Mouse (Mus musculus): ENCODE data around the gene Dnase1l1. TPM values are rescaled to one million over a fixed set of nuclear protein-coding genes. Genes with fewer than 3 reads are reported as not detected.

Dnase1l1 gene
- polyA plus RNA-seq (2015; fragmentation: Nextera tagmentation; extraction: Ambion mirVana), result 5.1 and 7.8 TPM in 2 replicates

GRCm38 (mm10) chrX:74281732-74282394 lies at the start of gene Dnase1l1, which contains the start of gene Taz:
Gene Dnase1l1, minus strand, starts transcription at chrX:74282337.
Gene Taz, plus strand, starts transcription at chrX:74281912.
- no peaks in the 10 kb centered on the region for H3K36me3 ChIP-seq
- 21% methylated on average over 16 of the region's 16 CpGs for WGBS
- peak; percentile 65 for ATAC-seq (ENCODE audit: low FRiP score)

GRCm38 (mm10) chrX:74330166-74330930 lies 48.2 kb upstream of the Dnase1l1 start:
- WGBS, result 36% methylated on average over 2 of the region's 2 CpGs
- Histone ChIP-seq H3K4me3 (replicated peaks) (peak overlapping the region; percentile 52), H3K27ac (replicated peaks) (peak overlapping the region; percentile 88), H3K4me1 (peaks cover 37% of the 10 kb centered on the region), H3K4me2 (peak overlapping the region; percentile 70), H3K9ac (replicated peaks) (peak overlapping the region; percentile 59), H3K27me3 (replicated peaks) (no peaks in the 10 kb centered on the region), H3K9me3 (replicated peaks) (no peaks in the 10 kb centered on the region), H3K36me3 (no peaks in the 10 kb centered on the region)
- no peak for ATAC-seq (ENCODE audit: low FRiP score)

More at GRCm38 (mm10) chrX:74281732-74282394, at the start of gene Dnase1l1, which contains the start of gene Taz:
- H3K4me2 ChIP-seq, result peak within 1 kb of the TSS; percentile 67
- no peaks in the 10 kb centered on the region for H3K27me3 ChIP-seq (replicated peaks)
- peak within 1 kb of the TSS; percentile 60 for H3K4me3 ChIP-seq (replicated peaks)
- H3K9ac ChIP-seq (replicated peaks), result peak within 1 kb of the TSS; percentile 60
- peak within 1 kb of the TSS; percentile 85 for H3K27ac ChIP-seq (replicated peaks)
- H3K4me1 ChIP-seq, result peaks cover 19% of the 10 kb centered on the region
- H3K9me3 ChIP-seq (replicated peaks), result no peaks in the 10 kb centered on the region

GRCm38 (mm10) chrX:74329215-74329671 lies 47.1 kb upstream of the Dnase1l1 start:
- Histone ChIP-seq H3K36me3 (no peaks in the 10 kb centered on the region), H3K9ac (replicated peaks) (peak overlapping the region; percentile 59), H3K4me2 (peak overlapping the region; percentile 70), H3K4me3 (replicated peaks) (peak overlapping the region; percentile 52), H3K27ac (replicated peaks) (peak overlapping the region; percentile 88), H3K4me1 (peaks cover 37% of the 10 kb centered on the region), H3K9me3 (replicated peaks) (no peaks in the 10 kb centered on the region), H3K27me3 (replicated peaks) (no peaks in the 10 kb centered on the region)
- ATAC-seq (ENCODE audit: low FRiP score), result peak; percentile 71
- WGBS, result 25% methylated on average over 10 of the region's 10 CpGs

- no peaks in the 10 kb centered on the region for H3K9me3 ChIP-seq (replicated peaks)
- H3K36me3 ChIP-seq, result no peaks in the 10 kb centered on the region
- ATAC-seq (ENCODE audit: low FRiP score), result peak; percentile 96
- 25% methylated on average over 30 of the region's 30 CpGs for WGBS
- peak within 1 kb of the TSS; percentile 52 for H3K4me3 ChIP-seq (replicated peaks)
- H3K4me2 ChIP-seq, result peak within 1 kb of the TSS; percentile 70
- no peaks in the 10 kb centered on the region for H3K27me3 ChIP-seq (replicated peaks)
- peak within 1 kb of the TSS; percentile 88 for H3K27ac ChIP-seq (replicated peaks)
- peak within 1 kb of the TSS; percentile 59 for H3K9ac ChIP-seq (replicated peaks)
- H3K4me1 ChIP-seq, result peaks cover 33% of the 10 kb centered on the region
Measured at GRCm38 (mm10) chrX:74328725-74329161, 46.6 kb upstream of the Dnase1l1 start, which contains the start of gene Plxna3. Gene Plxna3, plus strand, starts transcription at chrX:74329066.

- no peaks in the 10 kb centered on the region for H3K9me3 ChIP-seq (replicated peaks)
- peak within 1 kb of the TSS; percentile 67 for H3K4me2 ChIP-seq
- peaks cover 33% of the 10 kb centered on the region for H3K4me1 ChIP-seq
- peaks cover 21% of the 10 kb centered on the region for H3K36me3 ChIP-seq
- H3K4me3 ChIP-seq (replicated peaks), result peak within 1 kb of the TSS; percentile 60
- H3K27ac ChIP-seq (replicated peaks), result peak within 1 kb of the TSS; percentile 89
- no peaks in the 10 kb centered on the region for H3K27me3 ChIP-seq (replicated peaks)
- peak; percentile 98 for ATAC-seq (ENCODE audit: low FRiP score)
- peak within 1 kb of the TSS; percentile 75 for H3K9ac ChIP-seq (replicated peaks)
- 24% methylated on average over 54 of the region's 59 CpGs for whole genome bisulfite sequencing
Measured at GRCm38 (mm10) chrX:74312540-74313464, 30.7 kb upstream of the Dnase1l1 start, which contains the start of gene Fam50a. Gene Fam50a, plus strand, starts transcription at chrX:74313033.

- peaks cover 31% of the 10 kb centered on the region for H3K4me1 ChIP-seq
- H3K9me3 ChIP-seq (replicated peaks), result no peaks in the 10 kb centered on the region
- H3K4me2 ChIP-seq, result peak within 1 kb of the TSS; percentile 63
- peaks cover 61% of the 10 kb centered on the region for H3K36me3 ChIP-seq
- no peaks in the 10 kb centered on the region for H3K27me3 ChIP-seq (replicated peaks)
- H3K9ac ChIP-seq (replicated peaks), result peak within 1 kb of the TSS; percentile 61
- H3K27ac ChIP-seq (replicated peaks), result peak within 1 kb of the TSS; percentile 93
- peak within 1 kb of the TSS; percentile 54 for H3K4me3 ChIP-seq (replicated peaks)
- peak; percentile 84 for ATAC-seq (ENCODE audit: low FRiP score)
- 14% methylated on average over 41 of the region's 41 CpGs for WGBS
Measured at GRCm38 (mm10) chrX:74304867-74305700, 22.9 kb upstream of the Dnase1l1 start, which contains the start of gene Gdi1. Gene Gdi1, plus strand, starts transcription at chrX:74304998.

- WGBS, result 88% methylated on average over 3 of the region's 3 CpGs
- Histone ChIP-seq H3K4me2 (no peak overlapping the region), H3K27ac (replicated peaks) (no peak overlapping the region), H3K27me3 (replicated peaks) (no peaks in the 10 kb centered on the region), H3K9me3 (replicated peaks) (no peaks in the 10 kb centered on the region), H3K4me1 (peaks cover 15% of the 10 kb centered on the region), H3K4me3 (replicated peaks) (no peak overlapping the region), H3K36me3 (peaks cover 37% of the 10 kb centered on the region), H3K9ac (replicated peaks) (no peak overlapping the region)
- ATAC-seq (ENCODE audit: low FRiP score), result no peak
Measured at GRCm38 (mm10) chrX:74299721-74300120, 17.6 kb upstream of the Dnase1l1 start.

- no peak for ATAC-seq (ENCODE audit: low FRiP score)
- peaks cover 34% of the 10 kb centered on the region for H3K36me3 ChIP-seq
- peaks cover 12% of the 10 kb centered on the region for H3K4me1 ChIP-seq
- no peak overlapping the region for H3K9ac ChIP-seq (replicated peaks)
- no peaks in the 10 kb centered on the region for H3K27me3 ChIP-seq (replicated peaks)
- 96% methylated on average over 1 of the region's 1 CpGs for WGBS
- H3K9me3 ChIP-seq (replicated peaks), result no peaks in the 10 kb centered on the region
- H3K4me3 ChIP-seq (replicated peaks), result no peak overlapping the region
- H3K27ac ChIP-seq (replicated peaks), result no peak overlapping the region
- 0 out of 2 replicates have a peak overlapping the region, but pooled peaks have one; percentile 20 for H3K4me2 ChIP-seq
Measured at GRCm38 (mm10) chrX:74298348-74298747, 16.2 kb upstream of the Dnase1l1 start.

GRCm38 (mm10) chrX:74296538-74297448 lies 14.7 kb upstream of the Dnase1l1 start, which contains the start of gene Atp6ap1:
Gene Atp6ap1, plus strand, starts transcription at chrX:74297097.
- peaks cover 18% of the 10 kb centered on the region; the same call in 1 of the 2 replicates for H3K36me3 ChIP-seq
- ATAC-seq (ENCODE audit: low FRiP score), result peak; percentile 98
- WGBS, result 19% methylated on average over 37 of the region's 37 CpGs
- H3K27me3 ChIP-seq (replicated peaks), result no peaks in the 10 kb centered on the region
- peak within 1 kb of the TSS; percentile 71 for H3K9ac ChIP-seq (replicated peaks)
- H3K4me3 ChIP-seq (replicated peaks), result peak within 1 kb of the TSS; percentile 64
- peaks cover 12% of the 10 kb centered on the region for H3K4me1 ChIP-seq
- H3K9me3 ChIP-seq (replicated peaks), result no peaks in the 10 kb centered on the region
- H3K27ac ChIP-seq (replicated peaks), result peak within 1 kb of the TSS; percentile 85
- peak within 1 kb of the TSS; percentile 64 for H3K4me2 ChIP-seq

All from neural tube, embryonic 15.5 days (tissue).